Mouse (Mus musculus) retina, adult 2 months (tissue): ENCODE measurements around the gene Tmem165.

Experiments
- DNase-seq: peaks from one replicate; pipeline ENCODE4 v3.0.0-alpha.2; 2012; ENCODE audit warnings: low read depth, low spot score

Tmem165 gene

GRCm38 (mm10) chr5:76171039-76171438 lies 12.6 kb upstream of the Tmem165 start:
- DNase-seq: no peak

DNA sequence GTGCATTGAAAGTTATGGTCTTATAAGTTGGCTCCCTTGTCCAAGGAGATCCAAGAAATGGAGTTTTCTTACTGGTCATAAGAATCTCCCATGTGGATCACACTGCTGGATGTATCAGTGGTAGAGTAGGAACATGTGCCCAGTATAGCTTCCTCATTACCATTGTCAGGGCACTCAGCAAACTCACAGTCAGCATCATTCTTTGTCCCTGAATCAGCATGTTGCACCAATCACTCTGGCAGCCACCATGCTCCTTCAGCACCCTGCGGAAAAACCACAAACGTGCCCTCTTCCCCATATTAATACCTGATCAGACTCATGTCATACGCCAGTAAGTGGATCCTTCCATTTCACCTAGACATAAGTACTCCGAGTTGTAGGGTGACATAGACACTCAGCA lies 8.6 kb upstream of the Tmem165 start:
- no peak for DNase-seq

DNA sequence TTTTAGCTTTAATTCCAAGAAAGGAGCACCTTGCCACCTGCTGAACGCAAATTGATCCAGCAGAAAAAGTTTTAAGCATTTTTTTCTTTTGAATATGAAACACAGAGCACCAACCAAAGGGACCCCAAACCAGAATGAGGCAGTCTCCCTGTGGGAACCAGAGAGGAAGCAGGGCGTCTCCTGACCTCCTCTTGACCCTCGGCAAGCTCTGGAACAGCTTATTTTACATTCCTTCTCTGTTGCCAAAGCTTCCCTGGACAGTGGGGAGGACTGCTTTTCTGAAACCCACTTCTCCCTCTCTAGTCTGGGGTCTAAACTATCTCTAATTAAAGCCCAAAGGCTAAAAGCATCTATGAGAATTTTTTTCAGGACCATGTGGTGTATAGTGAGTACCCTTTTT lies 7.3 kb upstream of the Tmem165 start:
- no peak for DNase-seq

DNA sequence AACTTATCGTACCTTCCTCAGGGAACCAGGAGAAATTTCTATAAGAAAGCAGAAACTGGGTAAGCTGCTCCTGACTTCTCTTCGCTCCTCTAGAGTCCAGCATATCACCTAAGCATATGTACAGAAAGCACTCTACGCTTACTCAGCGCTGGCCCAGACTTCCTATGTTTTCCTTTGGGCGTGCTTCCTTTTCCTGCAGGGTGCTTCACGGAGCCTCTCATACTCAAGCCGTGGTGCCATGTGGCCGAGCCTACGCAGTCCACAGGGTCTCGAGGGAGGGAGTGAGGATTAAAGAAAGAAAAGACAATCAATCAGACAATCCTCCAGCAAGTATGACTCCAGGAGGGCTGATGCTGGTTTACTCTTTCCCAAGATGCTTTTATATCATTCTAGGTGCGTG lies 6.8 kb upstream of the Tmem165 start:
- DNase-seq: no peak

GRCm38 (mm10) chr5:76177664-76178063 lies 6.0 kb upstream of the Tmem165 start:
- no peak for DNase-seq

DNA sequence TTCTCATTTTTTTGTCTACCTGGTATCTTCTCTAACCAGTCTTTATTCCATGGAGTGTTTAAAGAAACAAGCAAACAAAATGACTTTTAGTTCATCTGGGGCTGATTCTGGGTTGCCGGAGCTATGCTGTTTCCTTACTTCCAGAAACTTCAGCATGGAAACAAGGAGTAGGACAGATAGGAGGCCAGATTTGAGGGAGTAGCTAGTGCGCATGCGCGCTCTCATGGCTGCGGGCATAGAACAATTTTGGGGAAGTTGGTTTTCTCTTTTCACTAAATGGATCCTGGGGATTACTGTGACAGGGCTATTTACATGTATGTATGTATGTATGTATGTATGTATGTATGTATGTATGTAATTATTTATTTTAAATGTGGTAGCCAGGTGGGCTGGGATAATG lies 4.5 kb upstream of the Tmem165 start:
- DNase-seq: no peak

DNA sequence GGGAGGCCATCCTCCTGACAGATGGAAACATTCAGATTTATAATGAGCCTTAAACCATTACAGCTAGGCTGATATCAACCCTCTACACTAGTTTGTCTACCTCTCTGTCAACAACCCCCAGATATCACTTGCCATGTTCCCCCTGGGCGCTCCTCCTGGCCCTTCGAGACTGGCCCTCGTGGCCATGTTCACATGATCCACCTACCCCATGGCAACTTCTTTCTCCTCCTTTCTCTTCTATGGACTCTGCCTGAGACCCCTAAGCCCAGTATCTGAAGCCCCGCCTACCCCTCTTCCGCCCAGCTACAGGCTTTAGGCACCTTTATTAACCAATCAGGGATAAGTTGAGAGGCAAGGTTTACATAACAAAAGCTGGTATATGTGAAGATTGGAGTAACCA lies 3.9 kb upstream of the Tmem165 start:
- DNase-seq: no peak

DNA sequence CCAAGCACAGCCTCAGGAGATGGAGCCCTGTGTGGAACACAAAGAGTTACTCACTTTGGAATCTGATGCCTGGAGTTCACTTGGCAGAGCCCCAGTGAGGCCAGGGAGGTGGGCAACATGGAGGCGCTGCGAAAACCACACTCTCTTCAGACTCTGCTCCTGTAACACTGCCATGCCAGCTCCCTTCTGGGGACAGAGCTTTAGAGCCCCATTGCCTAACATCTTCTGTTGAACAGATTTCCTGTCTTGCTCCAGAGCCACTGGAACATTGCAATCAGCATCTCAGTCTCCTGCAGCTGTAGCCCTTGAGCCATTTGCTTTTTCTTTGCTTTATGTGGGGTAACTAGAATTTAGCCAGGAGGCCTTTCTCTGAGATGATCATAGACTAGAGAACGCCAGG lies 1.4 kb upstream of the Tmem165 start:
- DNase-seq: no peak

- peak; percentile 23 for DNase-seq
These were observed 484 bp upstream of the Tmem165 start for GRCm38 (mm10) chr5:76183043-76183749.

DNA sequence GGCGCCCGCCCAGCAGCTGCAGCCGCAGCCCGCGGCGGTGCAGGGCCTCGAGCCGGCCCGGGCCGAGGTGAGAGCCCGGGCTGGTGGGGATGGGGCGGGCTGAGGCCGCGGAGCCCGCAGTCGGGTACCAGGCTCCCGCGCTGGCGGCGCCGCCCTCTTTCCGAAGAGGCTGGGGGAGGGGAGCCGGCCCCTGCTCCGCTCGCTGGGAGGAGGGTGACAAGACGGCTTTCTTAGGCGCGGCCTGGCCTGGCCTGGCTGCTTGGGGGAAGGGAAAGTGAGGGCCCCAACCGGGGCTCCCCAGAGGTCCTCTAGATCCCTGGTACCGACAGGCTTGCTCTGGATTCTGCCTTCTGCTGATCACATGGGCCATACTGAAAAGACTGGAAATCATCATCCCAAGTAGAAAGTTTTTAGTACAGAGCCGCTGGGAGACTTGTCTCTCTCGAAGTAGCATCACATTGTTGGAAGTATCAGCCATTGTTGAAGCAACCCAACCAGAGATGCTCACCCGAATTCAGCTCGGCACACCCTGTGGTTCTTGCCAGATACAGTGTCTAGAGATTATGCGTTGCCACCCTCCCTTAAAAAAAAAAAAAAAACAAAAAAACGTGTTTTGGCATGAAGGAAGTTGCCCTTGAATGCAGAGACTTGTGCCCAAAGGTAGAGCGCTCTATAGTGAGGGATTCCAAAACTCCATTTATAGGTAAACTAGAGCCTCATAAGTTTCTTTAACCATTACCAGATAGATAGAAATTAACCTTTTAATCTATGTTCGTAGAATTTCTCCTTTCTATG lies 803 bp downstream of the Tmem165 start:
- no peak for DNase-seq

GRCm38 (mm10) chr5:76187885-76188284 lies 4.2 kb downstream of the Tmem165 start:
- no peak for DNase-seq

GRCm38 (mm10) chr5:76190609-76191008 lies 6.9 kb downstream of the Tmem165 start:
- DNase-seq: no peak

DNA sequence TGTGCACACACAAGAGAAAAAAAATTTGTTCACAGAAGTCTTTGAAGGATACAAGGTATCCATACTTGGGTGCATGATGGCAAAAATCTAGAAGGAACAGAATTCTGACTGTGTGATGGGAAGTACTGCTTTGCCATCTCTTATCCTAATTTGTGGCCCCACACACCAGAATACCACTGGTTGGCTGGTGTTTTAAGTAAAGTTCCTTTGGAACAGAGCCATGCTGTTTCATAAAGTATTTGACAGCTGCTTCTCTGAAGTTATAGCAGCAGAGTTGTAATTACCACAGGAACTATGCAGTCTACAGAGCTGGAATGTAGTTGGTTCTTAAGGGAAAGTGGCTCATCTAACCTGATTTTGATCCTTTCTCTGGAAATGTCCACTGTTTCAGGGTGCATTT lies 9.4 kb downstream of the Tmem165 start:
- no peak for DNase-seq

DNA sequence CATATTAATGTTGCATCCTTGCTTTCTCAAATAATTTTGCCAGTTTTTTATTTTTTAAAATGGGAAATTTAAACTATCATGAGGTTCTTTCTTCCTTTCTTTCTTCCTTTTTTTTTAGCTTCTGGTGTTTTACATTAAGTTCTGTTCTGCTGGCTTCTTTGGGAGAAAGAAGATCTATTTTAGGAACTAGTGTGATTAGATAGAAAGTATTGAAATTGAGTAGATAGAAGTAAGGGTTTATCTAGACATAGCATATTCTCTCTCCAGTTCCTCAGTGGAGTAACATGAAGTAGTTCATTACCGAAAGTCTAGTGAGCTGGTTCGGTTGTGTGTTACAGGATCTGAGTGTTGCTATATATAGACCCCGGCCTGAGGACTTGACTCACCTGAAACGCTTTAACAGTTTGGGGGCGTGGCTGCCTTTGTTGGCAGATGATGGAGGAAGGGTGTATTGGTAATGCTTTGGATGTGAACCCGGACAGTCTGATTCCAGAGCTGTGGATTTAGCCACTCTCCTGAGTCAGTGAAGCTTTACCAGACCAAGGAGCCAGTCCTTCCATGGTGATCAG lies 10.8 kb downstream of the Tmem165 start:
- no peak for DNase-seq

DNA sequence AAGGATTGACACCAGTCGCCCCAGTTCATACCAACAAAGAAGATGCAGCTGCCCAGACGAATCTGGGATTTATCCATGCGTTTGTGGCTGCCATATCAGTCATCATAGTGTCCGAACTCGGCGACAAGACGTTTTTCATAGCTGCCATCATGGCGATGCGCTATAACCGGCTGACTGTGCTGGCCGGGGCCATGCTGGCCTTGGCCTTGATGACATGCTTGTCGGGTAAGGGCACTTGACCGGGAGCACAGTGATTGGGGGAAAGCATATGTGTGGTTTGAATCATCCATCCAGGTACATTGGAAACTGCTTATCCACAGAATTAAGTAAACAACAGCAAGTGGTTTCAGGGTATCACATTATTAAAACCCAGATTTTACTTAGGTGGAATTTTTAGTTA lies 15.7 kb downstream of the Tmem165 start:
- DNase-seq: no peak

GRCm38 (mm10) chr5:76203171-76203570 lies 19.5 kb downstream of the Tmem165 start:
- no peak for DNase-seq

DNA sequence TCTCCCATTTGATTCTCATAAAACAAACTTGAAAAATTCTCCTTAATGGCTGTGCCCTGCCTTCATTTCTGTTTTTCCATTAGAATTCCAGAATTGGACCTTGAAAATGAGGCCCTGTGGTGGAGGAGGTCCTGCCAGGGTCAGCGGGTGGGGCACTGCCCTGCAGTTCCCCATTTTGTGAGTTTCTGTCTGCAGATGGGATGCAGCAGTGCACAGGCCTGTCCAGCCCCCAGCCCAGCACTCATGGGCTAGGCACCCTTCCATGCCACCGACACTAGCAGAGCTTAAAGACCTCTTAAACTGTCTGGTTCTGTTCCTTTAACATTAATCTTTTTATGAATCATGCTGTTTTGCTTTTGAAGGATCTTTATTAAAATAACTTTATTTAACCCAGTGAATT lies 22.2 kb downstream of the Tmem165 start:
- DNase-seq: no peak

- no peak for DNase-seq
These were observed 24.4 kb downstream of the Tmem165 start for GRCm38 (mm10) chr5:76208066-76208465.

GRCm38 (mm10) chr5:76216691-76217090 lies 33.0 kb downstream of the Tmem165 start:
- no peak for DNase-seq

DNA sequence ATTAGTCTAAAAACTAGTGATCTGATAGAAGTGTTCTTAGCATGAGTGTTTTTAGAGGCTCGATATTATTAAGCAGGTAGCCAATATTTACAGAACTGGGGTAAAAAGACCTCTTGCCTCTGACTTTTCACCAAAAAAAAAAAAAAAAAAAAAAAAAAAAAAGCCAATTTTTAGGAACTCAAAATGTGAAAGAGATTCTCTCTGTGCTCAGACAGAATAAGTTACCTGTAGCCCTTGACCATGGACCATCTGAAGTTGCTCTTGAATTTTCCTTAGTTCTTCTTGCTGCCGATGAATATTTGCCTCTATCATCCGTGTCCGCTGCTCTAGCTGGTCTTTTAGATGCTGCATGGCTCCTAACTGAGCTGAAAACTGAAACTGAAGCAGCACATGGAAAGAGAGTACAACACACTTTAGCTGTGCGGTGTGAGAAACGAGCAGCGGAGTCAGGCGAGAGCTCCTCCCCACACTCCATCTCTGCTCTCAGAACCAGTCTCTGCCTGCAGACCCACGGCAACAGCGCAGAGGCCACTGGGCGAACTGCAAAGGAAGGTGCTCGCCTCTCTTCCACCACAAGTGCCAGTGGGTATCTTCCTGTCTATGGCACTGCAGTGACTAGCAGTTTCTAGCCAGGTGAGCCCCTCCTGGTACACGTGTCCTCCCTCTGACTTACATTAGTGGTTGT lies 47.6 kb downstream of the Tmem165 start:
- DNase-seq: no peak

- no peak for DNase-seq
These were observed 59.6 kb downstream of the Tmem165 start for GRCm38 (mm10) chr5:76243274-76243673.

DNA sequence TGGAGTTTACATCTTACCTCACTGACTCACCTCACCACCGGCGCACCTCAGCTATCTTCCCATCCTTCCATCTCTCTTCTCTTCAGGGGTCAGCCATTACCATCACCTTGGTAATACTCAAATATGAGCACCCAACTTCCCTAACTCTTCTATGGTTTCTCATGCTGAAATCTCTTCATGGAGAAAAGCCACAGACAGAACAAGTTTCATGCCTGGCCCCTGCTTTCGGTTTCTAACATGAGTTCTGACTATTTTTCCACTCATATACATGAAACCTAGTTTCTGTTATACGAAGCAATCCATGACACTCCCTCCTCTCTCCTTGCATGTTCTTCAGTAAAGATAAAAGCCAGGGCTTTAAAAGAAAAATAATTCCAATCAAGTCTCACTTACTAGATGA lies 60.2 kb downstream of the Tmem165 start:
- DNase-seq: no peak
